Mouse (Mus musculus) embryo, embryonic 11 days (tissue): ENCODE results near the gene Rinl.
A peak's percentile ranks its signal among the peaks of the same experiment; 100 is the strongest.

ENCODE experiments used
- DNase-seq: peaks from one replicate; pipeline ENCODE4 v3.0.0-alpha.2; 2015

The Rinl gene

GRCm38 (mm10) chr7:28781261-28781663 is 7.5 kb upstream of the Rinl start:
- DNase-seq = no peak

DNA sequence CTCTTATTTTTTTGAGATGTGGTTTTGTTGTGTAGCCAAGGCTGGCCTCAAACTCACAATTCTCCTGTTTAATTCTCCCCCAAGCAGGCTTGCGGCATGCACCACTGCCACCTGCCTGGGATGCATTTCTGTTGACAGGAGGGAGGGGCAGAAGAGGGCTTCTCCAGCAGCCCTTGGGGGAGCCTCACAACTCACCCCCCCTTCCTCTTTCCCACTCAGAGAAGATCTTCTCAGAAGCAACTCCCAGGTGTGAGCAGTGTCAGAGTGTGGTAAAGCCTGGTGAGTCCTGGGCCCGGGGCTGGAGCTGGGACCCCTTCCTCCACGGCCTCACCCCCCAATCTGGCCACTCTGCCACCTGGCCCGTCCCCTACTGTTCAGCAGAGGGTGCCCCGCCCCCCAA is 3.6 kb upstream of the Rinl start:
- DNase-seq = no peak

DNA sequence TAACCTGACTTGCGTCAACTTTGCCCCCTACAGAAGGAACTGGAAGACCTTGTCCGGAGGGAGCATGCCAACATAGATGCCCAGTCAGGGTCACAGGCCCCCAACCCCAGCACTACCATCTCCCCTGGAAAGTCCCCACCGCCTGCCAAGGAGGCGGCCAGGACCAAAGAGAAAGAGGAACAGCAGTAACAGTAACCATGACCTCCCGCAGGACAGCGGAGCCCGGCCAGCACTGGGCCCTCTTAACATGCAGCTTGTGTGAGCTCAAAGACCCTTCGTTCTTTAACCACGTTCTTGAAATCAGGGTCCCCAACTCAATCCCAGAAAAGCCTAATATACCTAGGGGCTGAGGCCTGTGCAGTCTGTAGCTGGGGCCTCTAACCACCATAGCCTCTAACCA is 885 bp upstream of the Rinl start:
- no peak for DNase-seq

DNA sequence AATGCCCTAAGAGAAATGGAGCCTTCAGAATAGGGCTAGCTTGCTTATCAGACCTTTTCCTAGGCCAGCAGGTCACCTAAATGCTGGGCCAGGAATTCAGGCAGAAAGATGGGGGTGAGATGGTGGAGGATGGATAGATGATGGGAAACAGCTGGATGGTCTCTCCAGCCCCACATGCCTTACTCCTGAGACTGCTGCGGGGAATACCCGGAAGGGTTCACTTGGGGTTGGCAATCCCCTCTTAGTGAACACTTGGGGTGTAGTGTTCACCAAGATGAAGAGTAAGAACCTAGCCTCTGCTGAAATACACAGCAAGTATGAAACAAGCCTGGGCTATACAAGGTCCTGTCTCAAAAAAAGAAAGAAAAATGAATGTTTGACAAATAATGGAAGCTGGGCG is 466 bp downstream of the Rinl start:
- DNase-seq = no peak

- peak; percentile 63 for DNase-seq
Observed at GRCm38 (mm10) chr7:28790066-28790806, 1.5 kb downstream of the Rinl start.

- DNase-seq = no peak
Observed at GRCm38 (mm10) chr7:28791706-28792105, 2.9 kb downstream of the Rinl start.

- DNase-seq = no peak
Observed at GRCm38 (mm10) chr7:28792391-28793185, 3.8 kb downstream of the Rinl start.

DNA sequence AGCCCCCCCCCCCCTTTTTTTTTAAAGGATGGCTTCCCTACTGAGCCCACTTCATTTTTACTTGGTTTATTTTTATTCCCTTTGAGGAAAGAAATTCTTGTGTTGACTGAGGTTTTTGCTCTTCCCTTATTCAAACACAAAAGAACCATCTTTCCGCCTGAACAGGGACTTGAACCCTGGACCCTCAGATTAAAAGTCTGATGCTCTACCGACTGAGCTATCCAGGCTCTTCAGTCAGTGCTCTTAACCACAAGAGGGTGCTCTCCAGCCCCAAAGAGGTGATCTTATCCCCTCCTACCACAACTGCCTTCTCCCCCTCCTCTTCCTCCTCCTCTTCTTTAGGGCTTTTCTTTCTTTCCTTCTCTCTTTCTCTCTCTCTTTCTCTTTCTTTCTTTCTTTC is 5.1 kb downstream of the Rinl start:
- no peak for DNase-seq

GRCm38 (mm10) chr7:28794496-28794895 is 5.7 kb downstream of the Rinl start:
- DNase-seq = no peak

GRCm38 (mm10) chr7:28795832-28796231 is 7.1 kb downstream of the Rinl start:
- no peak for DNase-seq

DNA sequence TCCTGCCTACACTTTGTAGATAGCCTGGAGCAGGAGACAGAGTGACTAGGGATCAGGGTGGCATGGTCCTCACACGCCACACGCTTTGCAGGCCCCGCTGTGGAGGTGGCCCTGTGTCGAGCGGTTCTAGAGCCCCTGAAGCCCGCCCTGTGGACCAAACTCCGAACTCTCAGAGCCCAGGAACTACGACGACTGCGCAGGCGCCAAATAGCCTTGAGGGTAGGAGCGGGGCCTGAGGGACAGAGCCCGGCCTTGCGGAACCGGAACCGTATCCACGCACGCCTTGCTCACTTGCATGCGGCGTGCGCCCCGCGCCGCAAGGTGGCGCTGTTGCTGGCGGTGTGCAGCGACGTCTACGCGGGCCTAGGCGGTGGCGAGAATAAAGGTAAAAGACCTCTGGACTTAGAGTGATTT is 7.8 kb downstream of the Rinl start:
- peak; percentile 80 for DNase-seq

- DNase-seq = no peak
Observed at GRCm38 (mm10) chr7:28799994-28800393, 11.2 kb downstream of the Rinl start.

GRCm38 (mm10) chr7:28801451-28801850 is 12.7 kb downstream of the Rinl start:
- no peak for DNase-seq

GRCm38 (mm10) chr7:28801901-28802670 is 13.3 kb downstream of the Rinl start:
- DNase-seq = peak; percentile 67

- peak; percentile 79 for DNase-seq
Observed at GRCm38 (mm10) chr7:28802846-28803588, 14.2 kb downstream of the Rinl start.

GRCm38 (mm10) chr7:28803756-28804155 is 15.0 kb downstream of the Rinl start:
- DNase-seq = no peak

- DNase-seq = no peak
Observed at GRCm38 (mm10) chr7:28806869-28807268, 18.1 kb downstream of the Rinl start.

- DNase-seq = no peak
Observed at GRCm38 (mm10) chr7:28807641-28808220, 19.0 kb downstream of the Rinl start.

DNA sequence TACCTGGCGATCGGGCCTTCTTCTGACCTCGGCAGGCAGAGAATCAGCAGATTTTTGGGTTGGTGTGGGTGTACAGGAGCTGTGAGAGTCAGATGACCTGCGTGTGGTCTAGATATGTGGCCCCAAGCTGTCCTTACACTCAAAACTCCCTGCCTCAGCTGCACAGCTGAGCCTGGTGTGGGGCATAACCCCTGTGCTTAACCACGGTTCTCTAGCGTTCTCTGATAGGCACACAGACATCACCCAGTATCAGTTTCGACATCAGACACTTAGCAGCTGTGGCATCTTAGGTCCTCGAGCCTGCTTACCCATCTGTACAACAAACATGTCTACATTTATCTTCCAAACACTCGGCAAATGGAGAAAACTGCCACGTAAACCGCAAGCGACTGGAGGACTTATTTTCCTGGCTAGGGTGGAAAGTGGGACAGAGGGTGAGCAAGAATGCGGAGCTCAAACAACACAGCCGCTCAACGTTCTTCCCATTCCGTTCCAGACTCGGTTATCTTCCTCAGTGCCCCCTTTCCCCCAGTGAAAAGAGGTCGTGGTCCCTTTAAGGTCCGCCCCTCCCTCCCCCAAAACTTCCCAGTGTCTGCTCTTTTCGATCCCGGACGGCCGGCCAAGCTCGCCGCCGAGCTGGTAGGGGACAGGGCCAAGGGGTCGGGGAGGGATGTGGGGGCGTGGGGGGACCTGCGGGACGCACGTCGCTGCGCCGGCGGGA is 19.6 kb downstream of the Rinl start, which contains the start of gene Hnrnpl:
Gene Hnrnpl (plus strand): TSS at position 321 of the 721 bp plus-strand sequence.
- peak; percentile 86 for DNase-seq

- peak; percentile 98 for DNase-seq
Observed at GRCm38 (mm10) chr7:28808957-28809393, 20.2 kb downstream of the Rinl start.

GRCm38 (mm10) chr7:28809401-28810089 is 20.8 kb downstream of the Rinl start:
- DNase-seq = peak; percentile 83
